Mouse (Mus musculus) MEL-GATA-1-ER (cell line): ENCODE measurements around the gene Nubp2.

ENCODE experiments used
- DNase-seq: peaks from one replicate; pipeline ENCODE4 v3.0.0-alpha.2; 2012; ENCODE audit warnings: low read depth; ENCODE audit errors: extremely low read depth

Gene Nubp2

DNA sequence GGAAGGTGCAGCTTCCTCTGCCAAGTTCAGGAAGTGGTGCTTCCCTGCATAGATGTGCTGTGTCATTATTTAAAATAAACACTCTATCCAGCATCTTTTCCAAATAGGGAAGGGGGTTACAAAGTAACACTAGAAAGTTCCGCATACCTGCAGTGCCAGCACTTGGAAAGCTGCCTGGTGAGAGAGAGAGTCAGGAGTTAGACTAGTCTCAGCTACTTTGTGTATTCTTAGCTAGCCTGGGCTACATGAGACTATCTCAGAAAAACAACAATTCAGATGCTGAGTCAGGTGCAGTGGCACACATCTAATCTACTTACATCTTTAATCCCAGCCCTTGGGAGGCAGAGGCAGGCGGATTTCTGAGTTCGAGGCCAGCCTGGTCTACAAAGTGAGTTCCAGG is 24.4 kb downstream of the Nubp2 start:
- no peak for DNase-seq

DNA sequence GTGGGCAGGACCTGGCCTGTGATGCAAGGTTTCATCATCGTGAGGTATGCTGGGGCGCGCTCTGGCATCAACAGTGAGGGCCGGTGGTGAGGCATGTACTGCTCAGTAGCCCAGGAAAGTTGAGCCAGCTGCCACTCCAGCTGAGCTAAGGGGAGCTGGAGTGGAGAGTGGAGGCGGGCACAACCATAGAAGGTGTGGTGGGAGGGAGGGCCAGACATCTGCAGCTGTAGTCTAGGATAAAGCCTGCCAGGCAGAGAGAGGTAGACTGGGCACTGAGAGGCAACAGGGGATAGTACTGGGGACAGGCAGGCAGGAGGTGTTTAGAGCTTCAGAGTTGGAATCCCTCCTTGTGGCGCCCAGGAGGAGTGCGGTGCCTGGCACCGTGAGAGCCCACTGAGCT is 26.1 kb downstream of the Nubp2 start:
- DNase-seq: no peak

- peak; percentile 68 for DNase-seq
These were observed 27.2 kb downstream of the Nubp2 start for GRCm38 (mm10) chr17:24858967-24859366.

DNA sequence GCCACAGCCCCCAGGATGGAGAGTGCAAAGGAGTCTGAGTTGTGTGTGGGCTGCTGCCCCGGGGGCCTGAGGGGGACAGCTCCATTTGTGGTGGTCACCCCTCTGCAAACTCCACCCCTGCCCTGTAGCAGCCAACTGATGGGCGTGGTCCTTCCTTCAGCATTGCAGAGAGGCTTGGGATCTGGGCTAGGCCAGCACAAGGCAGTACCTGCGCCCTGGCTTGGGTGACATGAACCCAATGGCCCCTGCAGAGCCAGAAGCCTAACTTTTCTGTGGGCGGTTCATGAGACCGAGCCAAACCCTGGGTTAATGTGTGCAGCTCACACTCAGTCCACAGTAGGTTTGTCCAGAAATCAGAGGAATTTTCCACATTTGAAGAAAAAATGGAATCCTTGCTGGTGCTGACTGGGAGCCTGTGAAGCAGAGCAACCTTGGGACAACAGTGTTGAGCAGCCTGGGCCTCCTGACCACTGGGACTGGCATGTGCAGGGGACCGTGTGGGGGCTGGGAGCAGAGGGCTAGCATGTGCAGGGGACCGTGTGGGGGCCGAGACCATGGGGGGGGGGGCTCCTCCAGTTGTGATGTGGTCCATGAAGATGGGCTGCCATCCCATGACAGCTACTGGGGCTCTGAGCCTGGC is 28.2 kb downstream of the Nubp2 start:
- no peak for DNase-seq

DNA sequence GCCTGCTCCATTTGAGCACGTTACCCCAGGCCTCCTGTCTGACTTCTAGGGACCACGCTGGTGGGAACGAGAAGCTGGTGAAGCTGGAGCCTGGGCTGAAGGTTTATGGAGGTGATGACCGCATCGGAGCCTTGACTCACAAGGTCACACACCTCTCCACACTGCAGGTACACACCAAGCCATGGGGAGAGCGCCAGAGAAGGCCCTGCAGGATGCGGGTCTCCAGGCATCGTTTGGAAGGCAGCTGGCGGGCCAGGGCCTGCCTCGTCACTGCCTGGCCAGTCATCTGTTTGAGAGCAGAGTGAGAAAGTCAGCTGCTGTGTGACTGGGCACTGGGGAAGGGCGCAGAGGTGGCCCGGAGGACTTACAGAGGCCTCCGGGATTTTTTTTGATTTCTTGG is 29.6 kb downstream of the Nubp2 start:
- DNase-seq: no peak

- no peak for DNase-seq
These were observed 30.2 kb downstream of the Nubp2 start for GRCm38 (mm10) chr17:24855838-24856464.

DNA sequence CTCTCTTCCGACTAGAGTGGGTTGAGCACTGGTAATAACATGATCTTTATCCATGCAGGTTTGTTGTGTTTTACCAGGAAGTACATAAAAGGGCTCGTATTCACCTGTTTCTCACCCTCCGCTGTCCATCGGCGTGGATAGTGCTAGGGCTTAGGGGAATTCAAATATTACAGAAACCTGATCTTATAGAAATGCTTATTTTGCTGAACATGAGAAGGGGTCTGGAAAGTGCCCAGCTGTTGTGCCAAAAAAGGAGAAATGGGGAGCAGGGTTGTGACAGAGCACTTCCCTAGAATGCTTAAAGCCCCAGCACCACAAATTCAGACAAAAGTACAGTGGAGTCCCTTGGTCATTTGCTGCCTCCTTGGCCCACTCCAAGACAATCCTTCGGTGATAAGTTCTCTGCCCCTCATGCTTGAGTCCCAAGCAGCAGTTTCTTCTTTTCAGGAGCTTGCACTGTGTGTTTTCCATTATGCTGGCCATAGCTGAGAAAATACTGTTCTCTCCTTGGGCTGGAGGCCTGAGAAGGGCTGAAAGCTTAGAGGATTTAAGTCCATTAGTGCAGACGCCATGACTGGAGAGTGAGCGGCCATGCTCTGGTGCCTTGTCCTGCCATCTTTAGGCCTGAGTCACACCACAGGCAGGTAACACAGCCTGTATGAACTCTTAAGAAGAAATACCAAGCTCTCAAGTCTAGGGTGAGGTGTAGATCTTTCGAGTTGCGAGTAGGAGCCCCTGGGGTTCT is 34.6 kb downstream of the Nubp2 start:
- peak; percentile 12 for DNase-seq

GRCm38 (mm10) chr17:24850773-24851127 is 35.4 kb downstream of the Nubp2 start:
- DNase-seq: no peak

DNA sequence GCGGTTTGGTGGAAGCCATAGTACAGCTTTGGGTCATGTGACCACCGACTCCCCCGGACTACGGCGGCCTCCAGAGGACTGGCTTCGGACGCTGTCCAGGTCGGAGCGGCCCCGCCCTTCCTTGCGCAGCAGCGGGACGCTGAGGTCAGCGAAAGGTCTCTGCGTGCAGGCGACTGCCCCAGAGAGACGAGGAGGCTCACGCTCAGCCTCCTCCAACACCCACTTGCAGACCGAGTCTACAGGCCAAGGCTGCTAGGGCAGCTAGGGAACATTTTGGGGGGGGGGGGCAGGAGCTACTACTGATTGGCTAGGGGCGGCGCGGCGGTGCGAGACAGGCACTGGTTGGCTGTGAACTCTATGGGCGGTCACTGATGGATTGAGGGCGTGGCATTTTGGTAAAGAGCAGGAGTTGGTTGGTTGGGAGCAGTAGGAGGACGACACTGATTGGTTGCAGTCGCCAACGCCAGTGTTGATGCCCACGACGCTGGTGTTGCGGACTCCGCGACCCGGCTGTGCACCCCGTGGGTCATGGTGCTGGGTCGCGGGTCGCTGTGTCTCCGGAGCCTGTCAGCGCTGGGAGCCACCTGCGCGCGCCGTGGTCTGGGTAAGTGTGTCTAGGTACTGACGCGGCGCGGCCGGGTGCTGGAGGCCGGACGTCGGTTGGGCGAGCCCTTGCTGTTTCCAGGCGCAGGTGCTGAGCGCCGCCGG is 35.9 kb downstream of the Nubp2 start, which contains the start of gene Fahd1:
TSS of gene Fahd1 (minus strand) at position 300 of the 708 bp plus-strand sequence.
- peak; percentile 97 for DNase-seq

DNA sequence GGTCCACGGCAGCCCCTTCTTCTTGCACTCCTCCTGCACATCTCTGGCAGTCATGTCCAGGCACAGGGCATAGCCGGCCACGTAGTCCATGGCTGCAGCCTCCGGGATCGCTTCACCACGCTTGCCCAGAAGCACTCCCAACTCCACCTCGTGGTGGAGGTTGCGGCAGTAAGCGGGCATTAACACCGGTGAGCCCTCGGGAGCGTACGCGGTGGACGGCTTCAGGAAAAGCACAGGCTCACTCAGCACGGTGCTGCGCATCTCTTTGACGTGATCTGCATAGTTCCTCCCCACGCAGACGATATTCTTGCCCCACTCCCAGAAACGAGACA is 36.5 kb downstream of the Nubp2 start:
- no peak for DNase-seq

DNA sequence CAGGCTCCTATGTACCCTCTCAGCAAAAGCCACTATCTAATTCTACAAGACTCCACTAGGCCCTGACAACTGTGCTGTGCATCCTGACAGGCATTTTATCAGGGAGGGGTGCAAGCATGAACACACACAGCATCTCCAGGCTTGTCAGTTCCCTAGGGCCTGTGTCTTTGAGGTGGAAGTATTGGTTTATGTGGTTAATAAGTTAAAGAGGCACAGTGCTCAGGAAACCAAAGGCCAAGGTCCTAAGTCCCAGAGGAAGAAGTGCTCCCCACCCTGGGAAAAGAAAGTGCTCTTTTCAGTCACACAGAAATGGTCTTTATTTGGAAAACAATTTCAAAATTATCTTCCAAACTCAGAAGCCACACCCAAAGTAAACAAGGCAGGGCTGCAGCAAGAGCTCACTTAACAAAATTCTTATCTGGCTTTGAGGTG is 37.5 kb downstream of the Nubp2 start:
- peak; percentile 36 for DNase-seq

GRCm38 (mm10) chr17:24847386-24847785 is 38.8 kb downstream of the Nubp2 start:
- no peak for DNase-seq

GRCm38 (mm10) chr17:24844525-24844924 is 41.6 kb downstream of the Nubp2 start:
- no peak for DNase-seq

DNA sequence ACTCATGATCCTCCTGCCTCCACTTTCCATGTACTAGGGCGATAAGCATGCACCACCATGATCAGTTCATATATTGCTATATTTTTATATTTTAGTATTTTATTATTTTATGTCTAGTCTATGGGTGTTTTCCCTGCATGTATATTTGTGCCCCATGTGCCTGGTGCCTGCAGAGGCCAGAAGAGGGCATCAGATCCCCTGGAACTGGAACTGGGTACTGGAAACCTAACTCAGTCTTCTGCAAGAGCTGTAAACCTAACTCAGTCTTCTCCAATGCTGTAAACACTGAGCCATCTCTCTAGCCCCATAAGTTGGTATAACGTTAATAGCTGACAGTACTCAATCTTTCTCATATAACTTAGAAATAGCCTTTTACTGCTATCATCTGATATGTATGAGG is 43.5 kb downstream of the Nubp2 start:
- no peak for DNase-seq

DNA sequence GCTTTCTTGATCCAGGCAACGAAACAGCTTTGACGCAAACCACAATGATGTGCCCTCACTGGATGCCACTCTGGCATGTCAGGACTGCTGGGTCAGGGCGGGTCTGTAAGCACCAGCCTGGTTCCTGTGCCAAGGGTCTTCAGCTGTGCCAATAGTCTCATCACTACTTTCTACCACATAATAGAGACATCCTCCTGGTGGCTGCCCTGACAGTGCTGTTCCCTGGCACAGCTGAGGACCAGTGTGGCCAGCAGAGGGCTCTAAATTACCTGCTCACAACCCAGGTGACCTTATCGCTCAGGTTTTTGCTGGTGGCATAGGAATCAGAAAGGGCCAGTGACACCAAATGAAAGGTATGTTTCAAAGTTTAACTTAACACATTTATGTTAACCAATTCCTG is 45.0 kb downstream of the Nubp2 start:
- DNase-seq: no peak

DNA sequence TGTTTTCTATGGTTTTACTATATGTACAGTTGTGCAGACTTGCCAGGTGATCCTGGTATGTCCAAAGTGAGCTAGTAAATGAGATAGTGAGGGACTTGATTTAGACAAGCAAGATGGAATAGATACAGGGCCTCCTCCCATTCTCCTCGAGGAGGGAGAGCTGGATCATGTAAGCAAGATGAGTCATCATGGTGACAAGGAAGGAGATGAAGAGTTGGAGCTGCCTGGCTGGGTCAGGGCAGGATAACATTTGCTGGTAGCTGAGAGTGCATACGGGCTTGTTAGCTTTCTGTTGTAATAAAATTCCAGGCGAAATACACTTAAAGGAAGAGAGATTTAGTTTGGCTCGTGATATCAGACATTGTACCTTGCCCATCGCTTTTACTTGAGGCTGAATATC is 45.8 kb downstream of the Nubp2 start:
- DNase-seq: no peak

DNA sequence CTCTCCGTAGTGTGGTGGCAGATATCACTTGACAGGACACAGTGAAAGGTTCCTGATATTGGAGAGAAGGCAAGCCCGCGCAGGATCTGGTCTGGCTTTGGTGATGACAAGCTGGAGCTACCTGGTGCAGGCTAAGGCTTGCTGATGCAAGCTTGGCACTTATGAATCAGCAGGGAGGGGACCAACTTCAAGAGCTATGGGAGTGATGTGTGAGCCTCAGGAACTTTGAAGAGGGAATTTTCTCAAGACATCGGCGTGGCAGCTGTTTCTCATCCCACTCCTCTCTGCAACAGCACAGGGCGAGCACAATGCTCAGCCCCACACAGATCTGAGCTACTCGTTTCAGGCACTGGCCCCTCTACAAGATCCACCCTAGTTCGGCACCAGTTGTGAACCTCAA is 46.3 kb downstream of the Nubp2 start, which contains the start of gene Hagh:
TSS of gene Hagh (plus strand) at position 302 of the 400 bp plus-strand sequence.
- no peak for DNase-seq
